Mouse (Mus musculus) heart, embryonic 15.5 days (tissue): ENCODE results near the gene Angptl4. TPM values are rescaled to one million over a fixed set of nuclear protein-coding genes. Genes with fewer than 3 reads are reported as not detected.
"Not testable (repeated sequence)": the region's sequence is repeated elsewhere in the genome, so short reads cannot be mapped to it uniquely, and the experiment has no call there.

Source experiments
- ATAC-seq: fragments of 200-750 bp; cut with Nextera tagmentation; replicated peaks from 2 replicates; pipeline ENCODE4 v1.8.0; 2017; ENCODE audit warnings: low read depth, moderate TSS enrichment; ENCODE audit not compliant: insufficient number of reproducible peaks, insufficient read depth, low FRiP score
- H3K27ac ChIP-seq: fragments of 300-500 bp; sonication (generic); 2 replicates; pipeline ENCODE4 v1.5.1; 2015; ENCODE audit warnings: mild to moderate bottlenecking, inconsistent platforms
- H3K27me3 ChIP-seq: fragments of 300-500 bp; sonication (generic); 2 replicates; pipeline ENCODE4 v1.6.1; 2015; ENCODE audit warnings: inconsistent platforms
- H3K36me3 ChIP-seq: fragments of 300-500 bp; sonication (generic); 2 replicates; pipeline ENCODE4 v1.6.1; 2015; ENCODE audit warnings: mild to moderate bottlenecking, inconsistent platforms
- H3K4me1 ChIP-seq: fragments of 300-500 bp; sonication (generic); replicated peaks from 2 replicates; pipeline ENCODE4 v1.6.1; 2015; ENCODE audit warnings: inconsistent platforms
- H3K4me2 ChIP-seq: fragments of 300-500 bp; sonication (generic); 2 replicates; pipeline ENCODE4 v1.6.1; 2015; ENCODE audit warnings: inconsistent platforms, mild to moderate bottlenecking, moderate library complexity
- H3K4me3 ChIP-seq: fragments of 300-500 bp; sonication (generic); 2 replicates; pipeline ENCODE4 v1.5.1; 2015; ENCODE audit warnings: mild to moderate bottlenecking, inconsistent platforms
- H3K9ac ChIP-seq: fragments of 300-500 bp; sonication (generic); 2 replicates; pipeline ENCODE4 v1.6.1; 2015; ENCODE audit warnings: mild to moderate bottlenecking, inconsistent platforms
- H3K9me3 ChIP-seq: fragments of 300-500 bp; sonication (generic); replicated peaks from 2 replicates; pipeline ENCODE4 v1.6.1; 2016; ENCODE audit warnings: inconsistent platforms
- WGBS: fragments of 180-500 bp; shearing (Covaris S2); methylation state at CpG from one replicate; pipeline ENCODE4 v1.1.7; 2015; ENCODE audit warnings: mixed read lengths; 5-methylcytosine and 5-hydroxymethylcytosine counted together
- polyA plus RNA-seq: library from polyadenylated mRNA; unstranded; fragments of >200 nt; fragmentation: Nextera tagmentation; extraction: Ambion mirVana; gene quantifications from 2 replicates; pipeline ENCODE4 v1.2.1, GENCODE M21; 2015

Angptl4 gene
- polyA plus RNA-seq = 15.4 and 20.0 TPM in 2 replicates

DNA sequence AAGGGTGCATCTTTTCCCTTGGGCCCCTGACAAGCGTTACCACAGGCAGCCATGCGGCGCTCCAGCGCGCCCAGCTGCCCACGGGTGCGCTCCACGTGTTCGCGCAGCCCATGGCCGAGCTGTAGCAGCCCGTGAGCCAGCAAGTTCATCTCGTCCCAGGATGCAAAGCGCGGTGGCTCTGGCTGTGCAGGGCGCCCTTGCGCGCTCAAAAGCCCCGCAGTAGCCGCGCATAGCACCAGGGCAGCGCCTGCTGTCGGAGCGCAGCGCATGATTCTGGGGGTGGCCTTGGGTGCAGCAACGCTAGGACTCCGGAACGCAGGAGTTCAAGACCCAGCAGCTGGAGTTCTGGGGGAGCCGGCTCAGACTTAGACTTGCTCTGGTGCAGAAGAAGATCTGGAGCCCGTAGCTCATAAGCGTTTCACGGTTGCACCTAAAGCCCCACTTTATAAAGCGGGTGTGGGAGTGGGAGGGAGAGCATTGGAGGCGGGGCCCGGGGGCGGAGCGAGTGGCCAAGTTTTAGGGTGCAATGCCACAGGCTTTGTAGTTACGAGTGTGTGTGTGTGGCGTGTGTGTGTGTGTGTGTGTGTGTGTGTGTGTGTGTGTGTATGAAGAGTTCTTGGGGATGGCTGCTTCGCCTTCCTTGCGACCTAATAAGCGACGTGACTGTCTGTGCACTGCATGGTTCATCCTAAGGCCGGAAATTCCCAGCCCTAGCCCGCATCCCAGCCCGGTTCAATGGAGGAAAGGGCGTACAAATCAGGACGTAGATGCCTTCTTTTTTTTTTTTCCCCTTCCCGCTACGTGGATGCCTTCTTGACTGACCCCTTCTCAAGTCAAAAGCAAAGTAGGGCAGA, at the start of gene Angptl4:
TSS of gene Angptl4 (minus strand) at position 707 of the 854 bp plus-strand sequence.
- H3K4me2 ChIP-seq = peak within 1 kb of the TSS; percentile 78
- peak within 1 kb of the TSS; percentile 91 for H3K27ac ChIP-seq
- H3K27me3 ChIP-seq = no peaks in the 10 kb centered on the region
- ATAC-seq = peak; percentile 69
- peaks cover 63% of the 10 kb centered on the region for H3K4me1 ChIP-seq
- 1% methylated on average over 49 of the region's 50 CpGs for WGBS
- peak within 1 kb of the TSS; percentile 46 for H3K4me3 ChIP-seq
- peak within 1 kb of the TSS; percentile 35 for H3K9ac ChIP-seq
- peaks cover 5% of the 10 kb centered on the region; the same call in 1 of the 2 replicates for H3K36me3 ChIP-seq
- no peaks in the 10 kb centered on the region for H3K9me3 ChIP-seq

DNA sequence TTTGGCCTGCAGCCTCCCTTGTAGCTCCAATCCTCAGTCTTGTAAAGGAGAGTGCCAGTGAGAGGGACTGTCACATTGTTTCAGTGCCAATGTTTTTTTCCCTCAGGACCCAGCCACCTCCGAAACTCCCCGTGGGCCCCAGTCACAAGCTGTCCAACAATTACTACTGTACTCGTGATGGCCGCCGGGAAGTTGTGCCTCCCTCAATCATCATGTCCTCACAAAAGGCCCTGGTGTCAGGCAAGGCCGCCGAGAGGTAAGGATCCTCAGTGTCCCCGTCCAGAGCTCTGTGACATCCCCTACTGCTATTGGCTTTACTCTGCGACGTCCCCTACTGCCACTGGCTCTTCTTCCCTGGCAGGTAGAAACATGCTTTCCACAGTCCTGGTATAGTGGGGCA, 47.9 kb upstream of the Angptl4 start:
- no peak for ATAC-seq
- peaks cover 39% of the 10 kb centered on the region for H3K4me1 ChIP-seq
- H3K4me3 ChIP-seq = no peak overlapping the region
- peaks cover 44% of the 10 kb centered on the region for H3K36me3 ChIP-seq
- WGBS = 85% methylated on average over 10 of the region's 10 CpGs
- H3K9ac ChIP-seq = no peak overlapping the region
- H3K27me3 ChIP-seq = no peaks in the 10 kb centered on the region
- no peaks in the 10 kb centered on the region for H3K9me3 ChIP-seq
- peak overlapping the region; percentile 31; the same call in 1 of the 2 replicates for H3K4me2 ChIP-seq
- peak overlapping the region; percentile 62 for H3K27ac ChIP-seq

DNA sequence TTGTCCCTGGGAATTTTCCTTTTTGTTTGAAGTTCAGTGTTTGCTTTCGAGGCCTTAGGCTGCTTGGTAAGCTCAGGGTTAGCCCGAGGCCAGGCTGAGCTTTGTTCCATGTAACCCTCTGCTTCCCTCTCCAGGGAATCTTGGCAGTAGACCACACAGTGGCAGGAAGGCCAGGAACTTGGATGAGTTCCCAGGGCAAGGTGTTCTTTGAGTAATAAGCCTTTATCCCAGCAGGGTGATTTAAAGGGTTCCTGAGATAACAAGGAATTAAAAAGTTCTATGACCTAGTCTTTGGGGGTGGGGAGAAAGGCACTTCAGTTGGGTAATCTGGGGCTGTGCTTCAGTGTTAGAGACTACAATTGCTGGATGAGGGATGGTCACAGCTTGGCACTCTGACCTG, 47.3 kb upstream of the Angptl4 start:
- Histone ChIP-seq H3K27ac (peak overlapping the region; percentile 62), H3K4me3 (no peak overlapping the region), H3K9ac (no peak overlapping the region), H3K4me2 (peak overlapping the region; percentile 31; the same call in 1 of the 2 replicates), H3K36me3 (peaks cover 37% of the 10 kb centered on the region), H3K27me3 (no peaks in the 10 kb centered on the region), H3K9me3 (no peaks in the 10 kb centered on the region), H3K4me1 (peaks cover 39% of the 10 kb centered on the region)
- WGBS = 20% methylated on average over 2 of the region's 2 CpGs
- ATAC-seq = peak; percentile 61

DNA sequence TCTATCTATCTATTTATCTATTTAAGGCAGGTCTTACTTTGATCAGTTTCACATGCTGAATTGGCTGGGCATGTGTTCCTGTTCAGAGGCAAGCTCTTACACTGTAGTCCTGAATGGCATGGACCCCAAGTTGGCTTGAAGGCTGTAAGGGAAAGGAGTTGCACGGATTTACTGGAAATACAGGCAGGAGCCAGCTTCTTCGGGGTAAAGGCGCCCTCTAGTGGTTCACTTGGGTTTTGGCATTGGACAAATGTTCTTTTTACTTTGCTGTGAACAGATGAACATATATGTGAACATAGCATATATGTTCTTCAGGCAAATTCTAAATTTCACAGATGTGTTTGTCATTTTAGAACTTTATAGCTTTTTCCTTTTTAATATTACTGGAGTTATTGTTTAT, 45.2 kb upstream of the Angptl4 start:
- WGBS = under 1% methylated on average over 3 of the region's 3 CpGs
- no peaks in the 10 kb centered on the region for H3K9me3 ChIP-seq
- H3K36me3 ChIP-seq = peaks cover 29% of the 10 kb centered on the region
- H3K27ac ChIP-seq = no peak overlapping the region
- no peak overlapping the region for H3K4me2 ChIP-seq
- no peak overlapping the region for H3K9ac ChIP-seq
- ATAC-seq = no peak
- no peak overlapping the region for H3K4me3 ChIP-seq
- H3K27me3 ChIP-seq = no peaks in the 10 kb centered on the region
- H3K4me1 ChIP-seq = peaks cover 56% of the 10 kb centered on the region

DNA sequence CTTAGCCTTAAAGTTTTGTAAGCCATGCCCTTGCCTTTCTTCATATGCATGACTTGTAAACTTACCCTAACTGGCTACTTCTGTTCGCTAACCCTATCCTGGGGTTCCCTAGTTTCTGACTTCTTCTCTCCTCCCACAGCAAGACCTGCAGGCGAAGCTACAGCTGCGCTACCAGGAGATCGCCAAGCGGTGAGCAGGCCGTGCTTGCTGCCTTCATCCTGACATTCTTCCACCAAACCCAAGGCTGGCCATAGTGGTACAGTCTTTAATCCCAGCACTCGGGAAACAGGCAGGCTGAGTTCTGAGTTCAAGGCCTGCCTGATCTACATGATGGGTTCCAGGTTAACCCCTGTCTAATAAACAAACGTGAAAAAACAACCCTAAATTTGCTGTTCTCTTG, 43.8 kb upstream of the Angptl4 start:
- Histone ChIP-seq H3K9me3 (no peaks in the 10 kb centered on the region), H3K27ac (no peak overlapping the region), H3K4me2 (peak overlapping the region; percentile 79), H3K9ac (peak overlapping the region; percentile 72; the same call in 1 of the 2 replicates), H3K36me3 (peaks cover 34% of the 10 kb centered on the region), H3K4me3 (peak overlapping the region; percentile 79), H3K27me3 (no peaks in the 10 kb centered on the region), H3K4me1 (peaks cover 60% of the 10 kb centered on the region)
- ATAC-seq = no peak
- 84% methylated on average over 8 of the region's 8 CpGs for WGBS

DNA sequence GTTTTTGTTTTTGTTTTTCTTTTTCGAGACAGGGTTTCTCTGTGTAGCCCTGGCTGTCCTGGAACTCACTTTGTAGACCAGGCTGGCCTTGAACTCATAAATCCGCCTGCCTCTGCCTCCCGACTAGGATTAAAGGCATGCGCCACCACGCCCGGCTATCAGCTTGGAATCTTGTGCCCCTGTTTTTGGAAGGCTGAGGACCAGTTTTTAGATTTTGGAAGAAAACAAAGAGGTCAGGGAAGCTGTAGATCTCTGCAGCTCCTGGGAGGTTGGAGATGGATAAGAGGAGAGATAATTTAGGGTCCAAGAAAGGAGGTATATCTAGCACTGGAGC, 43.3 kb upstream of the Angptl4 start:
- H3K4me3 ChIP-seq = peak overlapping the region; percentile 79
- H3K36me3 ChIP-seq = peaks cover 33% of the 10 kb centered on the region
- WGBS = 4% methylated on average over 6 of the region's 6 CpGs
- not testable (repeated sequence) for H3K27me3 ChIP-seq, H3K9me3 ChIP-seq, ATAC-seq
- peak overlapping the region; percentile 72 for H3K9ac ChIP-seq
- H3K4me1 ChIP-seq = peaks cover 60% of the 10 kb centered on the region
- H3K4me2 ChIP-seq = peak overlapping the region; percentile 79
- peak overlapping the region; percentile 84 for H3K27ac ChIP-seq

DNA sequence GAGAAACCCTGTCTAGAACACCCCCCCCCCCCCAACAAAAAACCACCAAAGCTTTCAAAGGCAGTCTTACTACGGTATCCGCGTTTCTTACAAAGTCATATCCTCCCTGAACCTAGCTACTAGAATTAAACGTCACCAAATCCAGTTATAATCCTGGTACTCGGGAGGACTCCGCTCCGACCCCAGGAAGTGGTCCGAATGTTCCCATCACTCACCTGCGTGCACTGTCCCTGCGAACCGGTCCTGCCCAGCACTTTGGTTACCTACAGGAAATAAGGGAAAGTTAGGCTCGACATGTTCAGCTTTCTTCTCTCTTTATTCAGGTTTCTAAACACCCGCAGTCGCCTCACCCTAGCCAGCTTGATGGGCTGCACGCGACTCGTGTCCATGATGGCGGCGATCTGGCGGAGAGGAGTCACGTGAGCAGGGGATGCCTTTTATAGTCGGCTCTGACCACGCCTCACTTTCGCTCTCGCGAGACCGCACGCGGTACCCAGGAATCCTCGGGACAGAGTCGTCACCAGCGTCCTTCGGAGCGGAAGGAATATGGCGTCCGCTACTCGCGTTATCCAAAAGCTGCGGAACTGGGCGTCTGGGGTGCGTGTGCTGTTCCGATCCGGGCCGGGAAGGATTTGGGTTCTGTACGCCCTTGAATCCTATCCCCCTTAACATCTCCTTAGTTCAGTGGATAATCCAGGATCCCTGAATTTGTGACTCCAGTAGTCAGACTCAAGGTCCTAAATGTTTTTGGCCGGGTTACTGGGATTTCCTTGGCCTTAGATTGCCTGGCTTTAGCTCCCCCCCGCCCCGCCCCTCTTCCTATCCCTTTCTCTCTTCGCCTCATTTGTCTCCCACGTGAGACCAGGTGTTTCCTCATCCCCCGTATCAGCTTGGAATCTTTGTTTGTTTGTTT, 42.7 kb upstream of the Angptl4 start, which contains the start of the genes Rps28 and Ndufa7:
TSS of gene Rps28 (minus strand) at position 479 of the 913 bp plus-strand sequence.
TSS of gene Ndufa7 (plus strand) at position 489 of the 913 bp plus-strand sequence.
- no peaks in the 10 kb centered on the region for H3K27me3 ChIP-seq
- peak within 1 kb of the TSS; percentile 81 for H3K9ac ChIP-seq
- H3K4me3 ChIP-seq = peak within 1 kb of the TSS; percentile 79
- peak within 1 kb of the TSS; percentile 84 for H3K27ac ChIP-seq
- no peaks in the 10 kb centered on the region for H3K9me3 ChIP-seq
- WGBS = under 1% methylated on average over 51 of the region's 51 CpGs
- peak; percentile 91 for ATAC-seq
- peaks cover 56% of the 10 kb centered on the region for H3K4me1 ChIP-seq
- H3K36me3 ChIP-seq = peaks cover 31% of the 10 kb centered on the region
- H3K4me2 ChIP-seq = peak within 1 kb of the TSS; percentile 79

DNA sequence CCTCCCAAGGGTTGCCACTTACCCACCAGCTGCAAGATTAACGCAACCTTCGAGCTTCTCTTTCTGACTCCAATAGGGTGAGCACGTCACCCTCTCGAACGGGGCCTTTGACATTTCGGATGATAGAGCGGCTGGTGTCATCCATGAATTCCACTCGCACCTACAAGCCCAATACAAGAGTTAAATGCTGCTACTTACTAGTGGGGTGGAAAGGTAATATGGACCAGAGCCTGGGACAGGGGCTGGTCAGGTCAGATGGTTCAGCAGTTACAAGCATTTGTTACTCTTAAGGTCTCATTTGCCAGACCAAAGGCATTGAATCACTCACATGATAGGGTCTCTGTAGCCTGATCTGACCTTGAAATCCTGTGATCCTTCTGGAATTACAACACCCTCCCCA, 41.5 kb upstream of the Angptl4 start:
- WGBS = 75% methylated on average over 8 of the region's 8 CpGs
- not testable (repeated sequence) for H3K27ac ChIP-seq, H3K27me3 ChIP-seq, ATAC-seq, H3K9me3 ChIP-seq
- H3K4me2 ChIP-seq = peak overlapping the region; percentile 79
- H3K4me1 ChIP-seq = peaks cover 50% of the 10 kb centered on the region
- H3K36me3 ChIP-seq = peaks cover 31% of the 10 kb centered on the region
- peak overlapping the region; percentile 79 for H3K4me3 ChIP-seq
- peak overlapping the region; percentile 81 for H3K9ac ChIP-seq

DNA sequence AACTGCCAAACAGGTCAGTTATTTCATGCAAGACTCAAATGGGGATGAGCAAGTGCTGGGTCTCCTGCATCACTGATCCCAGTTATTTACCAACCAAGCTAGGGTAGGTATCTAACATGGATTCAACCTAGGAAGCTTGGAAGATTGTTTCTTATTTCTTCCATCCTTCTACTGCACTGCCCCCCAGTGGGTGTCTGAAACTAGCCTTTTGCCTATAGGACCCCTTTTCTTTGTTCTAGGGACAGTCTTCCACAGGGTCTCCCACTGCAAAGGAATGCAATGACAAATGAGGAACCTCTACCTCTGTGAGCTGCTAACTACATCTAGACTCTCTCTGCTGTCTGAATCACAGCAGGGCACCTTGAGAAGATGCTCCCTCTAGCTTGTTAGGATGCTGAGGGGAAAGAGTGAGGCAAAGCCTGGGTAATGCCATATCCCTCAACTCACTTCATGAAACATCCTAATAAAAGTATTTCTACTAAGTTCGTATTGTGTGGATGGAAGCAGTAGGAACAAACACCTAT, 40.9 kb upstream of the Angptl4 start:
- H3K9me3 ChIP-seq = no peaks in the 10 kb centered on the region
- H3K4me2 ChIP-seq = 0 out of 2 replicates have a peak overlapping the region, but pooled peaks have one; percentile 8
- H3K4me1 ChIP-seq = peaks cover 50% of the 10 kb centered on the region
- peaks cover 31% of the 10 kb centered on the region for H3K36me3 ChIP-seq
- WGBS = 54% methylated on average over 1 of the region's 1 CpGs
- H3K27me3 ChIP-seq = no peaks in the 10 kb centered on the region
- H3K27ac ChIP-seq = no peak overlapping the region
- no peak overlapping the region for H3K4me3 ChIP-seq
- ATAC-seq = no peak
- no peak overlapping the region for H3K9ac ChIP-seq

DNA sequence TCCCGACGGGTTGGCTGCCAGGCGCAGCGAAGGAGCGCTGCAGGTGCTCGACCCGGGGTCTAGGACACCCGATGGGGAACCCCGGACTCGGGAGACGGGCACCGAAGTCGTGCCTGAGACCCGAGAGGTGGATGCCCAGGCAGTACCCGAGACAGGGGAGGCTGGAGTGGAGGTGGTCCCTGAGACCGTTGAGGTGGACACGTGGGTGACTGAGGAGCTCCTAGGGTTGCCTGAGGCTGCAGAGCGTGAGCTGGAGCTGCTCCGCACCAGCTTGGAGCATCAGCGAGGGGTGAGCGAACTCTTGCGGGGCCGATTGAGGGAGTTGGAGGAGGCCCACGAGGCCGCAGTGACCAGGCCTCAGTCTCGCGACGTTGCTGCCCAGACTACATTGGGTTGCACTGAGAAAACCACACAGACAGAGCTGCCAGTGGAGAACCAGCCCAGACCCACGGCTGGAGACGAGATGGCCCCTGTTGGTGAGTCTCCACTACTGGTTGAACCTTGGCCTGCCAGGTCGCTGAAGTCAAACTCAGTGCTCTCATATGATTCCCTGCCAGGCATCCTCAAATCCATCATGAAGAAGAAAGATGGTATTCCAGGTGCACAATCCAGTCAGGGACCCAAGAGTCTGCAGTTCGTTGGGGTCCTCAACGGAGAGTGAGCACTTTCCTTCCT, 36.5 kb upstream of the Angptl4 start:
- 22% methylated on average over 33 of the region's 33 CpGs for WGBS

More for the DNA sequence above, 36.5 kb upstream of the Angptl4 start:
- Histone ChIP-seq H3K36me3 (peaks cover 31% of the 10 kb centered on the region), H3K27ac (peak overlapping the region; percentile 82), H3K4me1 (peaks cover 39% of the 10 kb centered on the region), H3K27me3 (peaks cover 10% of the 10 kb centered on the region; the same call in 1 of the 2 replicates), H3K9ac (peak overlapping the region; percentile 69), H3K9me3 (no peaks in the 10 kb centered on the region), H3K4me3 (peak overlapping the region; percentile 62), H3K4me2 (peak overlapping the region; percentile 95)
- peak; percentile 5; the same call in 1 of the 2 replicates for ATAC-seq
